Mouse (Mus musculus): ENCODE measurements at regions not wholly inside any gene's neighbourhood (a gene's known extent, or its start where the extent isn't known, plus 50 kb on each side); places are given as distances from the start of the nearest gene placed in this dataset.

GRCm38 (mm10) chr19:59642606-59643005 lies 184.4 kb downstream of the Emx2 start:
- no peak for ATAC-seq (ENCODE audit: insufficient number of reproducible peaks, low FRiP score)
- Histone ChIP-seq H3K4me1 (replicated peaks) (no peaks in the 10 kb centered on the region), H3K4me3 (no peak overlapping the region), H3K4me2 (no peak overlapping the region), H3K9me3 (replicated peaks) (no peaks in the 10 kb centered on the region), H3K36me3 (no peaks in the 10 kb centered on the region), H3K27ac (ENCODE audit: poor library complexity, severe bottlenecking) (no peak overlapping the region), H3K9ac (no peak overlapping the region), H3K27me3 (replicated peaks) (no peaks in the 10 kb centered on the region)
- WGBS: 80% methylated on average over 3 of the region's 3 CpGs

- WGBS: 70% methylated on average over 8 of the region's 8 CpGs
Observed at GRCm38 (mm10) chr19:59646231-59646630, 188.1 kb downstream of the Emx2 start.

GRCm38 (mm10) chr19:59646656-59647055 lies 188.5 kb downstream of the Emx2 start:
- Histone ChIP-seq H3K4me3 (no peak overlapping the region), H3K27me3 (replicated peaks) (no peaks in the 10 kb centered on the region), H3K4me2 (no peak overlapping the region), H3K36me3 (no peaks in the 10 kb centered on the region), H3K9me3 (replicated peaks) (no peaks in the 10 kb centered on the region), H3K27ac (ENCODE audit: poor library complexity, severe bottlenecking) (no peak overlapping the region), H3K4me1 (replicated peaks) (no peaks in the 10 kb centered on the region), H3K9ac (no peak overlapping the region)
- no peak for ATAC-seq (ENCODE audit: insufficient number of reproducible peaks, low FRiP score)
- WGBS: 73% methylated on average over 7 of the region's 7 CpGs

More at GRCm38 (mm10) chr19:59646231-59646630, 188.1 kb downstream of the Emx2 start:
- H3K27me3 ChIP-seq (replicated peaks): no peaks in the 10 kb centered on the region
- ATAC-seq (ENCODE audit: insufficient number of reproducible peaks, low FRiP score): no peak
- H3K4me2 ChIP-seq: no peak overlapping the region
- H3K36me3 ChIP-seq: no peaks in the 10 kb centered on the region
- H3K27ac ChIP-seq (ENCODE audit: poor library complexity, severe bottlenecking): no peak overlapping the region
- H3K4me3 ChIP-seq: no peak overlapping the region
- H3K9ac ChIP-seq: no peak overlapping the region
- H3K9me3 ChIP-seq (replicated peaks): no peaks in the 10 kb centered on the region
- H3K4me1 ChIP-seq (replicated peaks): no peaks in the 10 kb centered on the region

- no peak overlapping the region for H3K4me3 ChIP-seq
- no peak overlapping the region for H3K9ac ChIP-seq
- WGBS: 80% methylated on average over 5 of the region's 5 CpGs
- H3K36me3 ChIP-seq: no peaks in the 10 kb centered on the region
- H3K27me3 ChIP-seq (replicated peaks): no peaks in the 10 kb centered on the region; the same call in 1 of the 2 replicates
- no peaks in the 10 kb centered on the region for H3K9me3 ChIP-seq (replicated peaks)
- no peak for ATAC-seq (ENCODE audit: insufficient number of reproducible peaks, low FRiP score)
- no peak overlapping the region for H3K27ac ChIP-seq (ENCODE audit: poor library complexity, severe bottlenecking)
- no peaks in the 10 kb centered on the region for H3K4me1 ChIP-seq (replicated peaks)
- no peak overlapping the region for H3K4me2 ChIP-seq
Observed at GRCm38 (mm10) chr19:59649421-59649820, 191.2 kb downstream of the Emx2 start.

GRCm38 (mm10) chr19:59650611-59651329 lies 192.6 kb downstream of the Emx2 start:
- no peak overlapping the region for H3K4me2 ChIP-seq
- H3K36me3 ChIP-seq: no peaks in the 10 kb centered on the region
- H3K9ac ChIP-seq: no peak overlapping the region
- 60% methylated on average over 10 of the region's 10 CpGs for WGBS
- no peaks in the 10 kb centered on the region for H3K4me1 ChIP-seq (replicated peaks)
- no peak for ATAC-seq (ENCODE audit: insufficient number of reproducible peaks, low FRiP score)
- no peak overlapping the region for H3K27ac ChIP-seq (ENCODE audit: poor library complexity, severe bottlenecking)
- no peak overlapping the region for H3K4me3 ChIP-seq
- no peaks in the 10 kb centered on the region; the same call in 1 of the 2 replicates for H3K27me3 ChIP-seq (replicated peaks)
- no peaks in the 10 kb centered on the region for H3K9me3 ChIP-seq (replicated peaks)

GRCm38 (mm10) chr19:59653631-59654367 lies 195.6 kb downstream of the Emx2 start:
- no peak overlapping the region for H3K9ac ChIP-seq
- no peaks in the 10 kb centered on the region for H3K9me3 ChIP-seq (replicated peaks)
- H3K4me2 ChIP-seq: no peak overlapping the region
- no peaks in the 10 kb centered on the region; the same call in 1 of the 2 replicates for H3K27me3 ChIP-seq (replicated peaks)
- H3K27ac ChIP-seq (ENCODE audit: poor library complexity, severe bottlenecking): no peak overlapping the region
- H3K36me3 ChIP-seq: no peaks in the 10 kb centered on the region
- no peak for ATAC-seq (ENCODE audit: insufficient number of reproducible peaks, low FRiP score)
- WGBS: 53% methylated on average over 18 of the region's 18 CpGs
- no peak overlapping the region for H3K4me3 ChIP-seq
- no peaks in the 10 kb centered on the region for H3K4me1 ChIP-seq (replicated peaks)

GRCm38 (mm10) chr19:59655321-59655720 lies 197.1 kb downstream of the Emx2 start:
- 85% methylated on average over 2 of the region's 2 CpGs for WGBS
- no peak for ATAC-seq (ENCODE audit: insufficient number of reproducible peaks, low FRiP score)
- Histone ChIP-seq H3K4me2 (no peak overlapping the region), H3K9ac (no peak overlapping the region), H3K36me3 (no peaks in the 10 kb centered on the region), H3K9me3 (replicated peaks) (no peaks in the 10 kb centered on the region), H3K27me3 (replicated peaks) (no peaks in the 10 kb centered on the region; the same call in 1 of the 2 replicates), H3K27ac (ENCODE audit: poor library complexity, severe bottlenecking) (no peak overlapping the region), H3K4me1 (replicated peaks) (no peaks in the 10 kb centered on the region), H3K4me3 (no peak overlapping the region)

- Histone ChIP-seq H3K9ac (no peak overlapping the region), H3K9me3 (replicated peaks) (no peaks in the 10 kb centered on the region), H3K4me1 (replicated peaks) (no peaks in the 10 kb centered on the region), H3K27me3 (replicated peaks) (no peaks in the 10 kb centered on the region), H3K4me3 (no peak overlapping the region), H3K27ac (ENCODE audit: poor library complexity, severe bottlenecking) (no peak overlapping the region), H3K36me3 (no peaks in the 10 kb centered on the region), H3K4me2 (no peak overlapping the region)
- ATAC-seq (ENCODE audit: insufficient number of reproducible peaks, low FRiP score): no peak
Observed at GRCm38 (mm10) chr19:59669793-59670192, 211.6 kb downstream of the Emx2 start.

GRCm38 (mm10) chr19:59673537-59673936 lies 215.4 kb downstream of the Emx2 start:
- Histone ChIP-seq H3K9me3 (replicated peaks) (0 out of 2 replicates have a peak, but pooled peaks cover 3% of the 10 kb centered on the region), H3K27ac (ENCODE audit: poor library complexity, severe bottlenecking) (no peak overlapping the region), H3K36me3 (no peaks in the 10 kb centered on the region), H3K27me3 (replicated peaks) (no peaks in the 10 kb centered on the region), H3K4me1 (replicated peaks) (no peaks in the 10 kb centered on the region), H3K9ac (no peak overlapping the region), H3K4me2 (no peak overlapping the region), H3K4me3 (no peak overlapping the region)
- no peak for ATAC-seq (ENCODE audit: insufficient number of reproducible peaks, low FRiP score)

- Histone ChIP-seq H3K9me3 (replicated peaks) (0 out of 2 replicates have a peak, but pooled peaks cover 3% of the 10 kb centered on the region), H3K4me2 (no peak overlapping the region), H3K27me3 (replicated peaks) (no peaks in the 10 kb centered on the region), H3K9ac (no peak overlapping the region), H3K36me3 (no peaks in the 10 kb centered on the region), H3K27ac (ENCODE audit: poor library complexity, severe bottlenecking) (no peak overlapping the region), H3K4me1 (replicated peaks) (no peaks in the 10 kb centered on the region), H3K4me3 (no peak overlapping the region)
- 84% methylated on average over 7 of the region's 7 CpGs for WGBS
- ATAC-seq (ENCODE audit: insufficient number of reproducible peaks, low FRiP score): no peak
Observed at GRCm38 (mm10) chr19:59679191-59679590, 221.0 kb downstream of the Emx2 start.

GRCm38 (mm10) chr19:59680356-59680755 lies 222.2 kb downstream of the Emx2 start:
- Histone ChIP-seq H3K4me3 (no peak overlapping the region), H3K9me3 (replicated peaks) (0 out of 2 replicates have a peak, but pooled peaks cover 2% of the 10 kb centered on the region), H3K27me3 (replicated peaks) (no peaks in the 10 kb centered on the region), H3K9ac (no peak overlapping the region), H3K4me1 (replicated peaks) (no peaks in the 10 kb centered on the region), H3K36me3 (no peaks in the 10 kb centered on the region), H3K27ac (ENCODE audit: poor library complexity, severe bottlenecking) (no peak overlapping the region), H3K4me2 (no peak overlapping the region)
- 83% methylated on average over 4 of the region's 4 CpGs for WGBS
- no peak for ATAC-seq (ENCODE audit: insufficient number of reproducible peaks, low FRiP score)

Data from heart, embryonic 12.5 days (tissue).